Mouse (Mus musculus): ENCODE data around the gene Afp. TPM values are rescaled to one million over a fixed set of nuclear protein-coding genes. Genes with fewer than 3 reads are reported as not detected.

The Afp gene
- polyA plus RNA-seq, 1 experiment, result 0.25 TPM

DNA sequence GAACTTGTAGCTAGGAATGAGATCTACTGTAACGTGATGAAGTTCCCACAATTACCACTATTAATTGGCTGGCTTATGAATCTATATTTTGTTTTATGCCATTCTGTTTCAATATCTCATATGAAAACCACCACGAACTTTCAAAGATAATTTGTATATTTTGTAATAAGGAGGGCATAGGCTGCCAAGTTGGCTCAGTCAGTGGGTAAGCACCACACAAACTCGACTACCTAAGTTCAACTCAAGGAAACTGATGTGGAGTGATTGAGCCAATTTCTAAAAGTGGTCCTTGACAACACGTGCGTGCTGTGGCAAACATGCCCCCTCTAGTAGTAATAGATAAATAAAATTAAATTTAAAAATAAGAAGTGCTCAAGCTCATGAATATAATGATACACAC is 11.2 kb downstream of the Afp start:
- H3K27ac ChIP-seq (ENCODE audit: insufficient read depth, low read length), result no peak overlapping the region
- TF ChIP-seq CTCF (IDR thresholded peaks at IDR 0.05; ENCODE audit: extremely low read depth, insufficient read depth, low read length), result no peak
- no peak for TF ChIP-seq POLR2A (IDR thresholded peaks at IDR 0.05; ENCODE audit: extremely low read depth, insufficient read depth, low read length)
- H3K4me3 ChIP-seq (ENCODE audit: insufficient read depth, low read length), result no peak overlapping the region
- peaks cover 1% of the 10 kb centered on the region; the same call in 1 of the 2 replicates for H3K4me1 ChIP-seq (ENCODE audit: control insufficient read depth, insufficient read depth, low read length)

DNA sequence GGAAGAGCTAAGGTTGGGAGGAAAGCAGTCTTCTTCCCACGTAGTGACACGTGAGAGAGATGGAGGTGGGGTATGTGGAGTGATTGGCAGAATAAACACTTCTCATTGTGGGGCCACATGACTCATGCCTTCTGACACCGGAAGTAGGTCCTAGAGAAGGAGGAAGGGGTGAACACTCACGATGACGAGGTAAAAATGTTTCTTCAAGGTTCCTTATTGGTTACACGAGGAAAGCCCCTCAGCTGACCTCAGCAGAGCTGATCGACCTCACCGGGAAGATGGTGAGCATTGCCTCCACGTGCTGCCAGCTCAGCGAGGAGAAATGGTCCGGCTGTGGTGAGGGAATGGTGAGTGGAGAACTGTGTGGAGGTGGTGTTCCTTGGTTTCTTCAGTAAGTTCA is 14.2 kb downstream of the Afp start:
- Histone ChIP-seq H3K4me1 (ENCODE audit: control insufficient read depth, insufficient read depth, low read length) (peaks cover 4% of the 10 kb centered on the region), H3K4me3 (ENCODE audit: insufficient read depth, low read length) (no peak overlapping the region), H3K27ac (ENCODE audit: insufficient read depth, low read length) (no peak overlapping the region)
- TF ChIP-seq POLR2A (IDR thresholded peaks at IDR 0.05; ENCODE audit: extremely low read depth, insufficient read depth, low read length) (no peak), CTCF (IDR thresholded peaks at IDR 0.05; ENCODE audit: extremely low read depth, insufficient read depth, low read length) (no peak)

DNA sequence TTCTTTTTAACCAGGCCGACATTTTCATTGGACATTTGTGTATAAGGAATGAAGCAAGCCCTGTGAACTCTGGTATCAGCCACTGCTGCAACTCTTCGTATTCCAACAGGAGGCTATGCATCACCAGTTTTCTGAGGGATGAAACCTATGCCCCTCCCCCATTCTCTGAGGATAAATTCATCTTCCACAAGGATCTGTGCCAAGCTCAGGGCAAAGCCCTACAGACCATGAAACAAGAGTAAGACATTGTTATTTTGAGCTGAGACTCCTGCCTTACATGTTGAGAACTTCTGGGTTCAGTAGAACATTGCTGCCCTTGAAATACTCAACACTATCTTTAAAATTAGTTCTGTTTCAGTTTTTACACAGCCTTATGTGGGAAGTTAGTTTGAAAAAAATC is 16.0 kb downstream of the Afp start:
- Histone ChIP-seq H3K4me1 (ENCODE audit: control insufficient read depth, insufficient read depth, low read length) (peaks cover 4% of the 10 kb centered on the region), H3K4me3 (ENCODE audit: insufficient read depth, low read length) (no peak overlapping the region), H3K27ac (ENCODE audit: insufficient read depth, low read length) (no peak overlapping the region)
- TF ChIP-seq CTCF (IDR thresholded peaks at IDR 0.05; ENCODE audit: extremely low read depth, insufficient read depth, low read length) (no peak), POLR2A (IDR thresholded peaks at IDR 0.05; ENCODE audit: extremely low read depth, insufficient read depth, low read length) (no peak)

DNA sequence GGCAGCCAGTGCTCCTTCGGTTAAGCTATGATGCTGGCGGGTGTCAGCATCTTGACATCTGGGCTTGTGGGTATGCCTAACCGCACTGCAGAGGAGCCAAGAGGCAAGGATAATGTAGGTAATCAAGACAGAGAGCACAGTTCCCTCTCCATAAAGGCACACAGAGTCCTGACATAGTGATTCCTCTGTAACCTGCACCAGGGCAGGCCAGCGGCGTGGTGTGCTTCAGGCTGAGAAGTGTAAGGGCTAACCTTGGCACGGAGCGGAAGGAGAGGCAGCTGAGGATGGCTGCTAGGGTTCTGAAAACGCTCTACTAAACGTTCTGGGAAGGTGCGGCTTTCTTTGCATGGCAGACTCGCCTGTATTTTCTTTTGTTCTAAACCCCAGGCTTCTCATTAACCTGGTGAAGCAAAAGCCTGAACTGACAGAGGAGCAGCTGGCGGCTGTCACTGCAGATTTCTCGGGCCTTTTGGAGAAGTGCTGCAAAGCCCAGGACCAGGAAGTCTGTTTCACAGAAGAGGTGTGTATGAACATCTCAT is 16.9 kb downstream of the Afp start:
- H3K4me1 ChIP-seq (ENCODE audit: control insufficient read depth, insufficient read depth, low read length), result peaks cover 4% of the 10 kb centered on the region
- no peak overlapping the region for H3K27ac ChIP-seq (ENCODE audit: insufficient read depth, low read length)
- H3K4me3 ChIP-seq (ENCODE audit: insufficient read depth, low read length), result no peak overlapping the region
- TF ChIP-seq POLR2A (IDR thresholded peaks at IDR 0.05; ENCODE audit: extremely low read depth, insufficient read depth, low read length), result no peak
- no peak for TF ChIP-seq CTCF (IDR thresholded peaks at IDR 0.05; ENCODE audit: extremely low read depth, insufficient read depth, low read length)

DNA sequence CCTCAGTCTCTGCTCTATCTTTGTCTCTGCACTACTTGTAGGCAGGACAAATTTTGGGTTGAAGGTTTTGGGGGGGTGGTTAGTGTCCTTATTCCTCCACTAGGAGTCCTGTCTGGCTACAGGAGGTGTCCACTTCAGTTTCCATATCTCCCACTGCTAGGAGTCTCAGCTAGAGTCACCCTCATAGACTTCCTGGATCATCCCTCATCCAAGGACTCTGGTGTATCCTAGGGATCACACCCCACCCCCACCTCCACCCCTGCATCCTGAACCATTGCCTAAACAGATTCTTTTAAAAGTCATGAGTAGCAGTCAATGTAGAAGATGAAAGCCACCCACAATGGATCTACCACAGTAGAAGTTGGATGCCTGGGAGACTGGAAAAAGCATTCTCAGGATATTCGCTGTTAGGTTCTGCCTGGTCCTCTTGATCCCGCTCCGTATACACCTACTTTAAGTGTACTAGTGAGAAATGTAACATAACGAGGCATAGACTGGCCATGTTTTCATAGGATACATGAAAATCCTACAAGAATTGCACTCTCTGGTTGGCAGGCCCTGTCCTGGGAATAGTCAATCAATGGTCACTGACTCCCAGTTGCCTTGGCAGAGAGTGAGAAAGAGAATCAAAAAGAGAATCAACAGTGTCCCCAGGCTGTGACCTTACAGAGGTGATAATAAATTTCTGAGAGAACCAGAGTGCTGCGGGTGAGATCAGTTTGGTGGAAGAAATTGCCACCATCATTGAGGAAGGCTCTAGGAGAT is 19.5 kb downstream of the Afp start:
- TF ChIP-seq CTCF (IDR thresholded peaks at IDR 0.05; ENCODE audit: extremely low read depth, insufficient read depth, low read length), result no peak
- no peak for TF ChIP-seq POLR2A (IDR thresholded peaks at IDR 0.05; ENCODE audit: extremely low read depth, insufficient read depth, low read length)
- Histone ChIP-seq H3K4me1 (ENCODE audit: control insufficient read depth, insufficient read depth, low read length) (peaks cover 4% of the 10 kb centered on the region), H3K27ac (ENCODE audit: insufficient read depth, low read length) (no peak overlapping the region), H3K4me3 (ENCODE audit: insufficient read depth, low read length) (no peak overlapping the region)

DNA sequence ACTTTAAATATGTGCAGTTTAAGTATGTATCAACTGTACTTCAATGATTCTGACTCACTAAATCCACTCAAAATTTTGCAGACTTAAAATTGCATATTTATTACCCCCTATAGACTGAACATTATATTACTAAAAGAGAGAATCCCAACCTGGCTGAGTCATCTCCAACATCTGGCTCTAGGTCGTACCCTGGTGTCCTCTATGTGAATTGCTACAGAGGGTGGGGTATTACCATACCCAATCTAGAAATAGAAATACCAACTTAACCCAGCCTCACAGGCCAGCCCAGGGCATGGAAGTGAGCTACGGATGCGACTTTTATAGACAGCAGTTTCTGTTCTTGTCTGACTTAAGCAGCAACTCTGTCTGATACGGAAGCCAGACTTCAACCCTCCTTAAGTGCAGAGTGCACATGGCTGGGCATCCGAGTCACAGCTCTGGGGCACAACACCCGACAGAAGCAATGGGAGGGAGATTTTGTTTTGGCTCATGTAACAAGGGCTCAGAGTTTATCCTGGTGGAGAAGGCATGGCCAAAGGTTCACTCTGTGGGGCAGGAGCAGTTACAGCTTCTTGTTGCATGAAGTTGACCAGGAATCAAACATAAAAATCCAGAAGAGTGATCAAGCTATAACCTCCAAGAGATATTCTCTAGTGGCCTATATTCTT is 21.9 kb downstream of the Afp start:
- Histone ChIP-seq H3K27ac (ENCODE audit: insufficient read depth, low read length) (no peak overlapping the region), H3K4me1 (ENCODE audit: control insufficient read depth, insufficient read depth, low read length) (peaks cover under 1% of the 10 kb centered on the region), H3K4me3 (ENCODE audit: insufficient read depth, low read length) (no peak overlapping the region)
- TF ChIP-seq CTCF (IDR thresholded peaks at IDR 0.05; ENCODE audit: extremely low read depth, insufficient read depth, low read length) (no peak), POLR2A (IDR thresholded peaks at IDR 0.05; ENCODE audit: extremely low read depth, insufficient read depth, low read length) (no peak)

DNA sequence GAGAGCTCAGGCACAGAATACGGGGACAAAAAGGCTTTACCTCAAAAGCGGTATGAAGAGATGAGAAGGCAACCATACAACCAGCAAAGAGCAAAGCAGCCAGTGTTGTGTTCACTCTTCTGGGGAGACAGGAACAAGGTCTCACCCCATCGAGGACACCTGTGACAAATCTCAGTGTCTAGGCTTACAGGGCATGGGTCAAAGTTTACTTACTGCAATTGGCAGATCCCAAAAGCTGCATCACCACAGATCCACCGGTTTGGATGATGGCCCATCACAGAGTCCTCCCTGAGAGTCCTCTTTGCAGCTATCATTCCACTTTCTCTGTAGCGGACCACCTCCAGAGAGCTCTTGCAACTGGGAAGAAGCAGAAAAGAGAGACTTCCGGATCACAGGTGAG is 25.0 kb downstream of the Afp start:
- H3K4me3 ChIP-seq (ENCODE audit: insufficient read depth, low read length), result no peak overlapping the region
- no peak overlapping the region for H3K27ac ChIP-seq (ENCODE audit: insufficient read depth, low read length)
- no peaks in the 10 kb centered on the region for H3K4me1 ChIP-seq (ENCODE audit: control insufficient read depth, insufficient read depth, low read length)
- TF ChIP-seq POLR2A (IDR thresholded peaks at IDR 0.05; ENCODE audit: extremely low read depth, insufficient read depth, low read length) (no peak), CTCF (IDR thresholded peaks at IDR 0.05; ENCODE audit: extremely low read depth, insufficient read depth, low read length) (no peak)

DNA sequence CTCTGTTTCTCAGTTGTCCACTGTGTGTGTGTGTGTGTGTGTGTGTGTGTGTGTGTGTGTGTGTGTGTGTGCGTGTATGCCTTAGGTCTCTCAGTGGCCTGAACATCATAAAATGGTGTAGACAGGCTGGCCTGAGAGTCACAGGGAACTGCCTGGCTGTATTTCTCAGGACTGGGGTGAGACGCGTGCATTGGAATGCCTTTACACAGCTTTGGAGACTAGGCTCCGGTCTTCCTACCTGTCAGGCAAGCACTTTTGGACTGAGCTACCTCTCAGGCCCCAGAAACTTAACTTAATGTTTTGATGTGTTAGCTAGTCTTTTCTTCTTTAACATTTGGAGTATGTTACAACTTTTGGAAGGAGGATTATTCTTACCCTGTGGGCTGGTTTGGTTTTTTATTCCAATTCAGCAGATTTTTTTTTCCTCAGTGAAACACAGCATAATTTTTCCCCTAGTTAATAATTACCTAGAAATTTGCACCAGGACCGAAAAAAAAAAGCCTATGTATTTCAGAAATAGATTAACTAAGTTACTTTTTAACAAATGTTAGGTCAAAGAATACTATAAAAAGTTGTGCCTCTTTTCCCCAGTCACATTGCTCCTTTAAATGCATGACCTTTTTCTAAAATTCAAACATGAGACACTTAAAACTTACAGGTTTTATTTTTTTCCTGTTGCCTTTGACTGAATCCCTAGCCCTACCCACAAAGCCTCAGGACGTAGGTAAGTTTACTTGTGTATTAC is 28.0 kb downstream of the Afp start, which contains the start of gene Afm:
Gene Afm, plus strand, starts transcription at position 577 of the 745 bp plus-strand sequence.
- Histone ChIP-seq H3K27ac (ENCODE audit: insufficient read depth, low read length) (no peak within 1 kb of the TSS), H3K4me1 (ENCODE audit: control insufficient read depth, insufficient read depth, low read length) (no peaks in the 10 kb centered on the region), H3K4me3 (ENCODE audit: insufficient read depth, low read length) (no peak within 1 kb of the TSS)
- TF ChIP-seq CTCF (IDR thresholded peaks at IDR 0.05; ENCODE audit: extremely low read depth, insufficient read depth, low read length), result no peak
- no peak for TF ChIP-seq POLR2A (IDR thresholded peaks at IDR 0.05; ENCODE audit: extremely low read depth, insufficient read depth, low read length)

DNA sequence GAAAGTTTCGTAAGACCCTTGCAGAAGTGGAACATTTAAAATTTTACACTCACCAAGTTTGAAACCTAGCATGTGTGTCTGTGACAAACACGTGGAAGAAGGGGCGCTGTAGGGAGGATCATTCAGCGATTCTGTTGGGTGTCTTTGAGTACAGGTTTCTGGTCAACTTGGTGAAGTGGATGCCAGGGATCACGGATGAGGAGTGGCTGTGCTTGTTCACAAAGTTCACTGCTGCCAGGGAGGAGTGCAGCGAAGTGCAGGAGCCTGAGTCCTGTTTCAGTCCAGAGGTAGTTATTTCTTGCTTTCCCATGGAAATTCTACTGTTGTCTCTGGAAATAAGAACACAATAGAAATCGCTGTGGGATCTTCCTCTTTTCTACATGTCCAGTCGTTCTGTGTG is 60.7 kb downstream of the Afp start:
- Histone ChIP-seq H3K4me3 (ENCODE audit: insufficient read depth, low read length) (no peak overlapping the region), H3K4me1 (ENCODE audit: control insufficient read depth, insufficient read depth, low read length) (no peaks in the 10 kb centered on the region), H3K27ac (ENCODE audit: insufficient read depth, low read length) (no peak overlapping the region)
- TF ChIP-seq CTCF (IDR thresholded peaks at IDR 0.05; ENCODE audit: extremely low read depth, insufficient read depth, low read length) (no peak), POLR2A (IDR thresholded peaks at IDR 0.05; ENCODE audit: extremely low read depth, insufficient read depth, low read length) (no peak)

Data from cortical plate, adult 2 months (tissue).